Mouse (Mus musculus): Measurements from ENCODE around the gene Sytl3. TPM values are rescaled to one million over a fixed set of nuclear protein-coding genes. Genes with fewer than 3 reads are reported as not detected.
"Not testable (repeated sequence)": the region's sequence is repeated elsewhere in the genome, so short reads cannot be mapped to it uniquely, and the experiment has no call there.

Gene Sytl3
- polyA plus RNA-seq, 1 experiment from 2014 or later, result 0.28 TPM

GRCm38 (mm10) chr17:6640771-6641429, 18.0 kb upstream of the Sytl3 start:
- H3K4me2 ChIP-seq (ENCODE audit: low read depth, low read length); ATAC-seq (ENCODE audit: low read depth); H3K4me3 ChIP-seq (ENCODE audit: low read depth, low read length); H3K27ac ChIP-seq (ENCODE audit: low read length); H3K9me3 ChIP-seq (replicated peaks; ENCODE audit: control insufficient read depth, low read length); H3K36me3 ChIP-seq (ENCODE audit: control insufficient read depth, insufficient read depth); H3K4me1 ChIP-seq (ENCODE audit: control insufficient read depth, low read depth, low read length); H3K9ac ChIP-seq (ENCODE audit: low read depth, low read length); H3K27me3 ChIP-seq (ENCODE audit: control insufficient read depth, insufficient read depth, low read depth, low read length): not testable (repeated sequence)
- WGBS (ENCODE audit: insufficient replicate concordance), result 60% methylated on average over 14 of the region's 14 CpGs

DNA sequence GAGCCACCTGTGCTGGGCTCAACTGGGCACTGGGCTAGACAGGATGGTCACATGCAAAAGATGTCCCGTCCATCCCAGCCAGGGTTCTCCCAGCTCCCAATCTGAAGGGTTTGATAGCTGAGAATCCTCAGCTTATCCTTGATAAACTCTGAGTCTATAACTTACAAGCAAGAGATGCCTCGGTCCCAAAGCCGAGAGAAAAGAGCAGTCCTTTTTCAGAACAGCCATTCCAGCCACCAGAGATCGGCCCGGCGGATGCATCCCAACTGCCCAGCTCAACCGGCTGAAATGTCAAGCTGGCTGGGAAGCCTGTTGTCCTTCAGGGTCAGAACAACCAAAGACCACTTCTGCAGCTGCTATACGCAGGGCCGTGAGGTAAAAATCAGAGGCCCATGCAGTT, 14.7 kb upstream of the Sytl3 start:
- 71% methylated on average over 8 of the region's 9 CpGs for whole genome bisulfite sequencing (ENCODE audit: insufficient replicate concordance)
- not testable (repeated sequence) for H3K27ac ChIP-seq (ENCODE audit: low read length); H3K4me1 ChIP-seq (ENCODE audit: control insufficient read depth, low read depth, low read length); ATAC-seq (ENCODE audit: low read depth); H3K36me3 ChIP-seq (ENCODE audit: control insufficient read depth, insufficient read depth); H3K9me3 ChIP-seq (replicated peaks; ENCODE audit: control insufficient read depth, low read length); H3K9ac ChIP-seq (ENCODE audit: low read depth, low read length); H3K4me3 ChIP-seq (ENCODE audit: low read depth, low read length); H3K27me3 ChIP-seq (ENCODE audit: control insufficient read depth, insufficient read depth, low read depth, low read length); H3K4me2 ChIP-seq (ENCODE audit: low read depth, low read length)

GRCm38 (mm10) chr17:6644673-6645072, 14.2 kb upstream of the Sytl3 start:
- H3K9ac ChIP-seq (ENCODE audit: low read depth, low read length); ATAC-seq (ENCODE audit: low read depth); H3K4me3 ChIP-seq (ENCODE audit: low read depth, low read length); H3K9me3 ChIP-seq (replicated peaks; ENCODE audit: control insufficient read depth, low read length); H3K27me3 ChIP-seq (ENCODE audit: control insufficient read depth, insufficient read depth, low read depth, low read length); H3K4me2 ChIP-seq (ENCODE audit: low read depth, low read length); H3K36me3 ChIP-seq (ENCODE audit: control insufficient read depth, insufficient read depth); H3K27ac ChIP-seq (ENCODE audit: low read length); H3K4me1 ChIP-seq (ENCODE audit: control insufficient read depth, low read depth, low read length): not testable (repeated sequence)
- WGBS (ENCODE audit: insufficient replicate concordance), result 59% methylated on average over 4 of the region's 4 CpGs

GRCm38 (mm10) chr17:6645668-6646067, 13.2 kb upstream of the Sytl3 start:
- ATAC-seq (ENCODE audit: low read depth); H3K27me3 ChIP-seq (ENCODE audit: control insufficient read depth, insufficient read depth, low read depth, low read length); H3K36me3 ChIP-seq (ENCODE audit: control insufficient read depth, insufficient read depth); H3K4me3 ChIP-seq (ENCODE audit: low read depth, low read length); H3K27ac ChIP-seq (ENCODE audit: low read length); H3K4me2 ChIP-seq (ENCODE audit: low read depth, low read length); H3K9ac ChIP-seq (ENCODE audit: low read depth, low read length); H3K4me1 ChIP-seq (ENCODE audit: control insufficient read depth, low read depth, low read length); H3K9me3 ChIP-seq (replicated peaks; ENCODE audit: control insufficient read depth, low read length): not testable (repeated sequence)
- 67% methylated on average over 4 of the region's 4 CpGs for WGBS (ENCODE audit: insufficient replicate concordance)

GRCm38 (mm10) chr17:6646841-6647240, 12.1 kb upstream of the Sytl3 start:
- H3K36me3 ChIP-seq (ENCODE audit: control insufficient read depth, insufficient read depth); ATAC-seq (ENCODE audit: low read depth); H3K4me1 ChIP-seq (ENCODE audit: control insufficient read depth, low read depth, low read length); H3K4me2 ChIP-seq (ENCODE audit: low read depth, low read length); H3K9ac ChIP-seq (ENCODE audit: low read depth, low read length); H3K4me3 ChIP-seq (ENCODE audit: low read depth, low read length); H3K9me3 ChIP-seq (replicated peaks; ENCODE audit: control insufficient read depth, low read length); H3K27me3 ChIP-seq (ENCODE audit: control insufficient read depth, insufficient read depth, low read depth, low read length); H3K27ac ChIP-seq (ENCODE audit: low read length): not testable (repeated sequence)
- WGBS (ENCODE audit: insufficient replicate concordance), result 76% methylated on average over 8 of the region's 8 CpGs

DNA sequence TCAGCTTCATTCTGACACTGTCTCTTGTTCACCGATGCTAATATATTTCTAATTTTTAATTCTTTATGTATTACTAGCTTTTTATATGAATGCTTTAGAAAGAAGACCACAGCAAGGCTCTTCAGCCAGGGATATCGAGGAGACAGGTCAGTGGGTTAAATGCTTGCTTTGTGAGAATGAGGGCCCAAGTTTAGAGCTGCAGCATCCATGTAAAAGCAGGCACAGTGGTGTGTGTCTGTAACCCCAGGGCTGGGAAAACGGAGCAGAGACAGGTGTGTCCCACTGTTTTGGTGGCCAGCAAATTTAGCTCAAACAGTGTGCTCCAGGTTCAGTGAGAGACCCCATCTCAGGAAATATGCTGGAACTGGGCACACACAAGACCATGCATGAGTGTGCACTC, 11.4 kb upstream of the Sytl3 start:
- not testable (repeated sequence) for H3K9ac ChIP-seq (ENCODE audit: low read depth, low read length); H3K4me3 ChIP-seq (ENCODE audit: low read depth, low read length); H3K36me3 ChIP-seq (ENCODE audit: control insufficient read depth, insufficient read depth); H3K27ac ChIP-seq (ENCODE audit: low read length); H3K4me1 ChIP-seq (ENCODE audit: control insufficient read depth, low read depth, low read length); H3K27me3 ChIP-seq (ENCODE audit: control insufficient read depth, insufficient read depth, low read depth, low read length); H3K9me3 ChIP-seq (replicated peaks; ENCODE audit: control insufficient read depth, low read length); H3K4me2 ChIP-seq (ENCODE audit: low read depth, low read length); ATAC-seq (ENCODE audit: low read depth)
- 67% methylated on average over 3 of the region's 3 CpGs for WGBS (ENCODE audit: insufficient replicate concordance)

DNA sequence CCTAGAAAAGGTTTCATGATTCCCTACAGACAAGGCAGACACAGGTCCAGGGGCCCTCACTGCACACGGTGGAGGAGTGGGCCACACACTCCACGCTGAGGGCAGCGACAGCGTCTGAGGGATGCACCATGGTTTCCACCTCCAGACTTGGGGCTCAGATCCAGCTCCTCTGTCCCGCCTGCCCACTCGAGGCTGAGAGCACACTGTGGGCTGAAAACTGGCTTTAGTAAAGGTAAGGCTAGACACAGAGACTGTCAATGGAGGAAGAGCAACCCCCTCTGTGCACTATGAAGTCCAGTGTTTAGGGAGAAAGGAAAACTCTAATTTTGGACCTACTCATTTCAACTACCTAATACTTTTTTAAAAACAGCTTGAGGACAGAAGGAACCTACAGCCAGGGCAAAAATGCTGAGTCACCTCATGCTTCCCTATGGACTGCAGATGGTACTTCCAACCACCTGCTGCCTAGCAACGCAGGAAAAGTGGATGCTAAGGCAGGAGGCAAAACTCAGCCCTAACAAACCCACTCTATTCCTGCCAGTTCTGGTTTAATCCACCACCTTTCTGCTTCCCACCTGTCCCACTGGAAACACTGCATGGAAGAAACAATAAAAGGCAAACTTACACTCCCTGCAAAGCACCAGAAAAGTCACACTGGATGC, 7.9 kb upstream of the Sytl3 start:
- H3K36me3 ChIP-seq (ENCODE audit: control insufficient read depth, insufficient read depth); H3K27me3 ChIP-seq (ENCODE audit: control insufficient read depth, insufficient read depth, low read depth, low read length); H3K27ac ChIP-seq (ENCODE audit: low read length); H3K4me2 ChIP-seq (ENCODE audit: low read depth, low read length); ATAC-seq (ENCODE audit: low read depth); H3K9ac ChIP-seq (ENCODE audit: low read depth, low read length); H3K4me3 ChIP-seq (ENCODE audit: low read depth, low read length); H3K9me3 ChIP-seq (replicated peaks; ENCODE audit: control insufficient read depth, low read length); H3K4me1 ChIP-seq (ENCODE audit: control insufficient read depth, low read depth, low read length): not testable (repeated sequence)
- WGBS (ENCODE audit: insufficient replicate concordance), result 73% methylated on average over 5 of the region's 7 CpGs

DNA sequence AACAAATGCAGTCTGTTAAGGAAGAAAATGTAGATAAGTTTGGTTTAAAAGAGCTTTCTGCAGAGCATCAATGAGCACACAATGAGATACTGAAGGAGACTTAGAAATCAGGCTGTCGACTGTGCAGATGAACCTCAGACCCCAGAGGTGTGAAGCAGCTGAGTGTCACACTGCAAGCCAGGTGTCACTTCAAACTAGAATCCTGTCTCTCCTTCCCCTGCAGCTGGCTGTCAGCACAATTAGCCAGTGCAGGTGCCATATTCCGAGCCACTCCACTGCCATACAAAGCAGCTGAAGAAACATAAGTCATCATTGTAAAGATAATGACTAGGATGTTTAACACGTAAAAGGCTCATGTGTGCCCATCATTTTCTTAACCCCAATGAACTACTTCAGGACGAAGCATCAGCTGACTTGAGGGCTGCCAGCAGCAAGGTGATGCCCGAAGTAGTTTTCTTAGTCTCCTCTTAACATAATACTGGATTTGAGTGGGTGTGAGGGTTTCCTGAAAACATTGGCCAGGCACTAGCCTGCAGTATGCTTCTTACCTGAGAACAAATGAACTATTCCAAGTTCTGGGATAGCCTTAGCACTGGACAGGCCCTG, 5.4 kb upstream of the Sytl3 start:
- ATAC-seq (ENCODE audit: low read depth); H3K27ac ChIP-seq (ENCODE audit: low read length); H3K36me3 ChIP-seq (ENCODE audit: control insufficient read depth, insufficient read depth); H3K4me3 ChIP-seq (ENCODE audit: low read depth, low read length); H3K4me2 ChIP-seq (ENCODE audit: low read depth, low read length); H3K27me3 ChIP-seq (ENCODE audit: control insufficient read depth, insufficient read depth, low read depth, low read length); H3K9me3 ChIP-seq (replicated peaks; ENCODE audit: control insufficient read depth, low read length); H3K4me1 ChIP-seq (ENCODE audit: control insufficient read depth, low read depth, low read length); H3K9ac ChIP-seq (ENCODE audit: low read depth, low read length): not testable (repeated sequence)
- WGBS (ENCODE audit: insufficient replicate concordance), result 72% methylated on average over 4 of the region's 5 CpGs

DNA sequence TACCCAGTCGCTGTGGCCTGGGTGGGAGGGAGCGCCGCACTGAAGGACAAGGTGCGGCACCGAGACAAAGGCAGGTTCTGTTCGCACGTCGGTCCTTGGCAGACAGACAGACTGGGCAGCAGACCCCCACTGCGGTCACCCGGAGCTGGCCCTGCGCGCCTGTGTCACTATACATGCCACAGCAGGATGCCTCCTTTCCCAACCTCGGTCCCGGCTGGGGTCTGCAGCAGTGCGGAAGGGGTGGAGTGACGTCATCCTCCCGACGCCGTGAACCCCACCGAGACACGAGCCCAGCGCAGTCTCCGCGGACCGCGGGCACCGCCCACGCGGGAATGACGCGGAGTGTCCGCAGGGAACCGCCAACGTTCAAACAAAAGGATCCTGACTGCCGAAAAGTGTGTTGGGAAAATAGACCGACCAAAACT, 3.8 kb upstream of the Sytl3 start:
- WGBS (ENCODE audit: insufficient replicate concordance), result under 1% methylated on average over 36 of the region's 36 CpGs
- not testable (repeated sequence) for H3K4me1 ChIP-seq (ENCODE audit: control insufficient read depth, low read depth, low read length); H3K27ac ChIP-seq (ENCODE audit: low read length); H3K9me3 ChIP-seq (replicated peaks; ENCODE audit: control insufficient read depth, low read length); H3K27me3 ChIP-seq (ENCODE audit: control insufficient read depth, insufficient read depth, low read depth, low read length); H3K36me3 ChIP-seq (ENCODE audit: control insufficient read depth, insufficient read depth)
- H3K9ac ChIP-seq (ENCODE audit: low read depth, low read length), result peak overlapping the region; percentile 69
- H3K4me3 ChIP-seq (ENCODE audit: low read depth, low read length), result peak overlapping the region; percentile 68
- peak overlapping the region; percentile 77 for H3K4me2 ChIP-seq (ENCODE audit: low read depth, low read length)
- ATAC-seq (ENCODE audit: low read depth), result peak; percentile 63
